8 mouse cellular contexts compared by ENCODE assay signal in the genomic region with DNA sequence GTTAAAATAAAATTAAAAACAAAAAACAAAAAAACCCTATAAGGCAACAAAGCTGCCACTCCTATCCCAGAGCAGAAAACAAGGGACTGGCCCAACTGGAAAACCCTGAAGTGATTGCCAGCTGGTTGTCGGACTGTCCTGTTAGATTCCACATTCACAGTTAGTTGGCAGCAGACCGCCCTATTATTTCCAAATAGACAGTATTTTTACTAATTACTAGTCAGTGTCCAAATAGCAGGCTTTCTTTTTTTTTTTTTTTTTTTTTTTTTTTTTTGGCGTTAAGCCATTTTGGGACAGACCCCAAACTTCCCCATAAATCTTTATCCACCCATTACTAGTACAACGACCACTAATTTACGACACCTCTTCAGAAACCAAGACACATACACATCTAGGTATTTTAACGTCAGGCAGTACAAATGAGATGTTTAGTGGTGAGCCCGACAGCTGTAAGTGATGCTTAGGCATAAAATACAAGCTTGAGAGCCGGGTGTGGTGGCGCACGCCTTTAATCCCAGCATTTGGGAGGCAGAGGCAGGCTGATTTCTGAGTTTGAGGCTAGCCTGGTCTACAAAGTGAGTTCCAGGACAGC. TPM values are rescaled to one million over a fixed set of nuclear protein-coding genes. Genes with fewer than 3 reads are reported as not detected.
DNase-seq lines count a peak whose midpoint lies in the region; ATAC-seq lines count a peak whose summit lies in the region.

No protein-coding gene starts in this region.

- peak overlapping the region; percentile 72 for H3K9ac ChIP-seq in kidney, embryonic 15.5 days
- H3K9ac ChIP-seq in hindbrain, embryonic 13.5 days: peak overlapping the region; percentile 77
- peak overlapping the region; percentile 58 for H3K9ac ChIP-seq in midbrain, embryonic 11.5 days (ENCODE audit: low read length)

- no peaks in the 10 kb centered on the region for H3K27me3 ChIP-seq in kidney, embryonic 15.5 days
- no peaks in the 10 kb centered on the region for H3K27me3 ChIP-seq in embryonic facial prominence, embryonic 10.5 days (replicated peaks; ENCODE audit: low read depth, poor library complexity, severe bottlenecking)
- H3K27me3 ChIP-seq in hindbrain, embryonic 13.5 days: no peaks in the 10 kb centered on the region
- H3K27me3 ChIP-seq in midbrain, embryonic 11.5 days (ENCODE audit: control insufficient read depth, insufficient read depth, low read length): no peaks in the 10 kb centered on the region

- H3K4me2 ChIP-seq in kidney, embryonic 15.5 days: peak overlapping the region; percentile 93
- peak overlapping the region; percentile 95 for H3K4me2 ChIP-seq in hindbrain, embryonic 13.5 days
- H3K4me2 ChIP-seq in midbrain, embryonic 11.5 days: peak overlapping the region; percentile 98

- H3K4me3 ChIP-seq in kidney, embryonic 15.5 days (replicated peaks): peak overlapping the region; percentile 83
- H3K4me3 ChIP-seq in embryonic facial prominence, embryonic 10.5 days: peak overlapping the region; percentile 78
- H3K4me3 ChIP-seq in hindbrain, embryonic 13.5 days: peak overlapping the region; percentile 67
- peak overlapping the region; percentile 51 for H3K4me3 ChIP-seq in midbrain, embryonic 11.5 days (ENCODE audit: low read depth, low read length)

- H3K27ac ChIP-seq in kidney, embryonic 15.5 days: peak overlapping the region; percentile 82
- H3K27ac ChIP-seq in embryonic facial prominence, embryonic 10.5 days (replicated peaks): peak overlapping the region; percentile 88
- H3K27ac ChIP-seq in hindbrain, embryonic 13.5 days: peak overlapping the region; percentile 64
- H3K27ac ChIP-seq in midbrain, embryonic 11.5 days (ENCODE audit: low read depth, low read length): no peak overlapping the region

- peaks cover 14% of the 10 kb centered on the region for H3K4me1 ChIP-seq in kidney, embryonic 15.5 days
- H3K4me1 ChIP-seq in embryonic facial prominence, embryonic 10.5 days: 0 out of 2 replicates have a peak, but pooled peaks cover 9% of the 10 kb centered on the region
- H3K4me1 ChIP-seq in hindbrain, embryonic 13.5 days (replicated peaks): peaks cover 11% of the 10 kb centered on the region
- H3K4me1 ChIP-seq in midbrain, embryonic 11.5 days (ENCODE audit: control insufficient read depth, insufficient read depth, low read length): peaks cover 3% of the 10 kb centered on the region; the same call in 1 of the 2 replicates

- no peaks in the 10 kb centered on the region for H3K36me3 ChIP-seq in kidney, embryonic 15.5 days
- H3K36me3 ChIP-seq in embryonic facial prominence, embryonic 10.5 days (replicated peaks): no peaks in the 10 kb centered on the region
- H3K36me3 ChIP-seq in hindbrain, embryonic 13.5 days: no peaks in the 10 kb centered on the region
- no peaks in the 10 kb centered on the region for H3K36me3 ChIP-seq in midbrain, embryonic 11.5 days (ENCODE audit: control insufficient read depth, insufficient read depth, low read length)

- no peak for DNase-seq in kidney, adult 9 months
- DNase-seq in embryonic facial prominence, embryonic 10.5 days (ENCODE audit: low spot score): no peak
- DNase-seq in midbrain, embryonic 11.5 days (ENCODE audit: low spot score, missing footprints): peak; percentile 79
- no peak for DNase-seq in frontal cortex, postnatal 10 days (ENCODE audit: low spot score in 2 of 2)
- DNase-seq in retina, postnatal 1 day: no peak

- H3K9me3 ChIP-seq in kidney, embryonic 15.5 days (replicated peaks): no peaks in the 10 kb centered on the region
- peaks cover 4% of the 10 kb centered on the region; the same call in 1 of the 2 replicates for H3K9me3 ChIP-seq in embryonic facial prominence, embryonic 10.5 days
- H3K9me3 ChIP-seq in hindbrain, embryonic 13.5 days: 0 out of 2 replicates have a peak, but pooled peaks cover 12% of the 10 kb centered on the region
- no peaks in the 10 kb centered on the region; the same call in 1 of the 2 replicates for H3K9me3 ChIP-seq in midbrain, embryonic 11.5 days (ENCODE audit: control insufficient read depth, low read length)

- ATAC-seq in kidney, embryonic 15.5 days (replicated peaks; ENCODE audit: low FRiP score): no peak
- no peak for ATAC-seq in hindbrain, embryonic 13.5 days (ENCODE audit: low FRiP score)
- no peak for ATAC-seq in midbrain, embryonic 11.5 days (ENCODE audit: low FRiP score)
- ATAC-seq in megakaryocyte progenitor cell, adult 5-6 weeks (replicated peaks; ENCODE audit: poor library complexity): no peak

- WGBS in kidney, embryonic 15.5 days: 70% methylated on average over 10 of the region's 10 CpGs
- WGBS in embryonic facial prominence, embryonic 10.5 days: 88% methylated on average over 10 of the region's 10 CpGs
- 86% methylated on average over 10 of the region's 10 CpGs for WGBS in hindbrain, embryonic 13.5 days
- WGBS in midbrain, embryonic 11.5 days: 90% methylated on average over 10 of the region's 10 CpGs

RNA-seq across cellular contexts. Expression of a gene that starts 0.6 kb away (rescaled TPM):
- 25.3 and 27.2 TPM in 2 replicates for polyA plus RNA-seq in kidney, embryonic 15.5 days (2015; fragmentation: Nextera tagmentation; extraction: Ambion mirVana)
- polyA plus RNA-seq in embryonic facial prominence, embryonic 10.5 days (2016; fragmentation: Nextera tagmentation; extraction: Ambion mirVana): 26.7 and 27.8 TPM in 2 replicates
- polyA plus RNA-seq in hindbrain, embryonic 13.5 days (2015; fragmentation: Nextera tagmentation; extraction: Ambion mirVana): 11.6 and 11.9 TPM in 2 replicates
- polyA plus RNA-seq in midbrain, embryonic 11.5 days (2014; fragmentation: Nextera tagmentation; extraction: Ambion mirVana): 21.0 and 21.7 TPM in 2 replicates
- 90.6 and 93.0 TPM in 2 replicates for total RNA-seq in megakaryocyte progenitor cell, adult 5-6 weeks (2015)
- total RNA-seq in megakaryocyte progenitor cell, adult 5-6 weeks (2017): 60.4 and 62.9 TPM in 2 replicates

RNA-seq across cellular contexts. Expression of a gene that starts 48.8 kb away (rescaled TPM):
- polyA plus RNA-seq in kidney, embryonic 15.5 days (2015; fragmentation: Nextera tagmentation; extraction: Ambion mirVana): 0.27 TPM in 1 of 2 replicates, not detected in the other
- not detected in 2 replicates for polyA plus RNA-seq in embryonic facial prominence, embryonic 10.5 days (2016; fragmentation: Nextera tagmentation; extraction: Ambion mirVana)
- not detected in 2 replicates for polyA plus RNA-seq in hindbrain, embryonic 13.5 days (2015; fragmentation: Nextera tagmentation; extraction: Ambion mirVana)
- not detected in 2 replicates for polyA plus RNA-seq in midbrain, embryonic 11.5 days (2014; fragmentation: Nextera tagmentation; extraction: Ambion mirVana)
- total RNA-seq in megakaryocyte progenitor cell, adult 5-6 weeks (2015): not detected in 2 replicates
- not detected in 2 replicates for total RNA-seq in megakaryocyte progenitor cell, adult 5-6 weeks (2017)

RNA-seq across cellular contexts. Expression of a gene that starts 56.6 kb away (rescaled TPM):
- 3.5 and 4.2 TPM in 2 replicates for polyA plus RNA-seq in kidney, embryonic 15.5 days (2015; fragmentation: Nextera tagmentation; extraction: Ambion mirVana)
- 4.5 and 4.7 TPM in 2 replicates for polyA plus RNA-seq in embryonic facial prominence, embryonic 10.5 days (2016; fragmentation: Nextera tagmentation; extraction: Ambion mirVana)
- polyA plus RNA-seq in hindbrain, embryonic 13.5 days (2015; fragmentation: Nextera tagmentation; extraction: Ambion mirVana): 6.2 and 6.4 TPM in 2 replicates
- 5.2 and 6.0 TPM in 2 replicates for polyA plus RNA-seq in midbrain, embryonic 11.5 days (2014; fragmentation: Nextera tagmentation; extraction: Ambion mirVana)
- total RNA-seq in megakaryocyte progenitor cell, adult 5-6 weeks (2015): 1.9 and 2.9 TPM in 2 replicates
- 2.3 and 2.4 TPM in 2 replicates for total RNA-seq in megakaryocyte progenitor cell, adult 5-6 weeks (2017)
